Mouse (Mus musculus) lung, embryonic 14.5 days (tissue): ENCODE results near the gene Slc30a7. TPM values are rescaled to one million over a fixed set of nuclear protein-coding genes. Genes with fewer than 3 reads are reported as not detected.

Experiments used
- ATAC-seq: fragments of 200-750 bp; cut with Nextera tagmentation; 2 replicates; pipeline ENCODE4 v1.8.0; 2017; ENCODE audit warnings: mild to moderate bottlenecking, moderate TSS enrichment, moderate library complexity; ENCODE audit not compliant: insufficient read depth
- DNase-seq: peaks from one replicate; pipeline ENCODE4 v3.0.0-alpha.2; 2015
- H3K27ac ChIP-seq: fragments of 300-500 bp; sonication (generic); 2 replicates; pipeline ENCODE4 v1.5.1; 2014; ENCODE audit warnings: low read depth, mild to moderate bottlenecking, moderate library complexity
- H3K27me3 ChIP-seq: fragments of 300-500 bp; sonication (generic); 2 replicates; pipeline ENCODE4 v1.6.1; 2014; ENCODE audit warnings: low read length, control low read depth; ENCODE audit not compliant: insufficient read depth
- H3K36me3 ChIP-seq: fragments of 300-500 bp; sonication (generic); 2 replicates; pipeline ENCODE4 v1.6.1; 2014; ENCODE audit warnings: control low read depth; ENCODE audit not compliant: insufficient read depth
- H3K4me1 ChIP-seq: fragments of 300-500 bp; sonication (generic); 2 replicates; pipeline ENCODE4 v1.6.1; 2014; ENCODE audit warnings: antibody characterized with exemption, control low read depth; ENCODE audit not compliant: insufficient read depth
- H3K4me2 ChIP-seq: fragments of 300-500 bp; sonication (generic); 2 replicates; pipeline ENCODE4 v1.6.1; 2014; ENCODE audit warnings: mild to moderate bottlenecking
- H3K4me3 ChIP-seq: fragments of 300-500 bp; sonication (generic); 2 replicates; pipeline ENCODE4 v1.5.1; 2014; ENCODE audit warnings: low read depth, low read length
- H3K9ac ChIP-seq: fragments of 300-500 bp; sonication (generic); 2 replicates; pipeline ENCODE4 v1.6.1; 2014
- H3K9me3 ChIP-seq: fragments of 300-500 bp; sonication (generic); 2 replicates; pipeline ENCODE4 v1.6.1; 2016; ENCODE audit warnings: low read depth, low read length, control low read depth
- CTCF ChIP-seq: IDR thresholded peaks from 2 replicates; pipeline ENCODE4 v1.5.1; 2016; ENCODE audit warnings: antibody characterized with exemption, low read depth
- WGBS: fragments of 180-500 bp; shearing (Covaris S2); extraction: QIAGEN DNeasy Blood & Tissue Kit; methylation state at CpG from one replicate; pipeline ENCODE4 v1.1.7; 2014; 5-methylcytosine and 5-hydroxymethylcytosine counted together
- microRNA-seq: library from miRNA; unstranded; fragments of <30 nt; microRNA quantifications from one replicate; pipeline ENCODE4, GENCODE M21; 2016; ENCODE audit warnings: borderline number of aligned reads
- polyA plus RNA-seq: library from polyadenylated mRNA; unstranded; fragments of >200 nt; fragmentation: Nextera tagmentation; extraction: Ambion mirVana; gene quantifications from 2 replicates; pipeline ENCODE4 v1.2.1, GENCODE M21; 2014

The Slc30a7 gene
- polyA plus RNA-seq, 1 experiment from 2014 or later = 34.3 TPM

GRCm38 (mm10) chr3:115902301-115902956, 104.8 kb downstream of the Slc30a7 start:
- no peak for TF ChIP-seq CTCF
- ATAC-seq (no peak), DNase-seq (no peak)
- Histone ChIP-seq H3K4me2 (no peak overlapping the region), H3K9ac (no peak overlapping the region), H3K27ac (no peak overlapping the region), H3K4me3 (no peak overlapping the region), H3K36me3 (peaks cover 21% of the 10 kb centered on the region), H3K9me3 (no peaks in the 10 kb centered on the region), H3K27me3 (no peaks in the 10 kb centered on the region), H3K4me1 (no peaks in the 10 kb centered on the region)
- WGBS = 84% methylated on average over 9 of the region's 9 CpGs

DNA sequence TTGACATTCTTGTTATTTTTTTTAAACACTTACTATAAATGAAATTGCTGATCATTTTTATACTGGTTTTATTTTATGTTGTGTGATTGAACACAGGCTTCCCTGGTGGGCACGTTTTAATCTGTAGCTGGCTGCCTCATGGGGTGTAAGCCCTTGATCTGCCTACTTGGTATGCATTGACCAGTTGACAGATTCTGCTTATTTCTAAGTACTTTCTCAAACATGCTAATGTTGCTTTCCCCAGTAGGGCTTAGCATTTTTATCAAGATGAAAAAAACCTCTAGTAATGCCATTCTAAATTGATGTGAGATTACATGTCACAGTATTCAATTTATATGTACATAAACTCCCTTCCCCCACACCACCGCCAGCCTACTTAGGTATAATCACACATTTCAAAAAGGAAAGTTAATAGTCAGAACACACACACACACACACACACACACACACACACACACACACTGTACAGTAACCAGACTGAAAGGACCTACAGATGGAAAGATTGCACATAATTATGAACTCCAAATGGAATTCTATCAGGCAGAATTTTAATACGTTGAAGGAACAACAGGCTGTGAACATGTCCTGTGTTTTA, 108.8 kb downstream of the Slc30a7 start:
- Histone ChIP-seq H3K27ac (no peak overlapping the region), H3K27me3 (no peaks in the 10 kb centered on the region), H3K4me3 (no peak overlapping the region), H3K36me3 (peaks cover 17% of the 10 kb centered on the region), H3K4me2 (no peak overlapping the region), H3K4me1 (no peaks in the 10 kb centered on the region), H3K9me3 (no peaks in the 10 kb centered on the region), H3K9ac (no peak overlapping the region)
- no peak for ATAC-seq
- DNase-seq = no peak
- no peak for TF ChIP-seq CTCF
- WGBS = 81% methylated on average over 3 of the region's 3 CpGs

DNA sequence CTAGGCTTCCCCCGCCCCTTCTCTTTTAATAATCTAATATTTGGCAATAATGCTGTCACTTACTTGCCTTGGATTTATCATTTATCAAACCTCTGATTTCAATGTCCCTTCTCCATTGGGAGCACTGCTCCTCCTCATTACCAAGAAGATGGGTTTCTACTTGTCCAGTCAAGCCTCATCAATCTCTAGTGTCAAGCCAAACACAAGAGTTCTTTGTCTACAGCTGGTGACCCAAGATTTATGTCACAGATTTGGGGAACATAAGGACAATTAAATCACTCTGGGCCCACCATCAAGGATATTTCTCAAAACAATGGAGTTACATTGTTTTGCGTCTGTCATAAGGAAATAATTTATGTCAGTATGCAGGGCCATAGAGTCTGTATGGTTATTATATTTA, 114.0 kb downstream of the Slc30a7 start:
- H3K4me1 ChIP-seq = no peaks in the 10 kb centered on the region
- ATAC-seq (no peak), DNase-seq (no peak)
- no peak for TF ChIP-seq CTCF
- no peaks in the 10 kb centered on the region for H3K27me3 ChIP-seq
- no peak overlapping the region for H3K9ac ChIP-seq
- H3K36me3 ChIP-seq = no peaks in the 10 kb centered on the region; the same call in 1 of the 2 replicates
- H3K4me3 ChIP-seq = no peak overlapping the region
- no peak overlapping the region for H3K4me2 ChIP-seq
- no peak overlapping the region for H3K27ac ChIP-seq
- H3K9me3 ChIP-seq = no peaks in the 10 kb centered on the region
- 91% methylated on average over 2 of the region's 2 CpGs for WGBS

- no peaks in the 10 kb centered on the region for H3K9me3 ChIP-seq
- H3K36me3 ChIP-seq = no peaks in the 10 kb centered on the region; the same call in 1 of the 2 replicates
- WGBS = 77% methylated on average over 4 of the region's 4 CpGs
- H3K4me2 ChIP-seq = no peak overlapping the region
- no peak overlapping the region for H3K9ac ChIP-seq
- ATAC-seq (no peak), DNase-seq (no peak)
- H3K27ac ChIP-seq = no peak overlapping the region
- no peaks in the 10 kb centered on the region for H3K27me3 ChIP-seq
- no peak for TF ChIP-seq CTCF
- no peaks in the 10 kb centered on the region for H3K4me1 ChIP-seq
- H3K4me3 ChIP-seq = no peak overlapping the region
These were observed 114.9 kb downstream of the Slc30a7 start for GRCm38 (mm10) chr3:115892341-115892740.

Small RNA genes within 50 kb of the gene (microRNA-seq; reads per million reads assigned to microRNA genes)
- not detected for gene Mir669n

Other genes with a start within 250 kb of the Slc30a7 start
- 26.1 and 28.0 TPM in 2 replicates for gene Dph5, start 119.6 kb downstream of the Slc30a7 start, polyA plus RNA-seq
- 22.0 and 22.8 TPM in 2 replicates for gene Extl2, start 56 bp upstream of the Slc30a7 start, polyA plus RNA-seq
- gene Vcam1, start 122.3 kb upstream of the Slc30a7 start, polyA plus RNA-seq = 78.6 and 93.8 TPM in 2 replicates
- gene Gpr88, start 246.1 kb upstream of the Slc30a7 start, polyA plus RNA-seq = 1.3 and 1.7 TPM in 2 replicates